Mouse (Mus musculus): Measurements from ENCODE around the gene Hoxa10. TPM values are rescaled to one million over a fixed set of nuclear protein-coding genes. Genes with fewer than 3 reads are reported as not detected.
A peak's percentile ranks its signal among the peaks of the same experiment; 100 is the strongest.

Hoxa10 gene
- polyA plus RNA-seq, 1 experiment, result 34.0 TPM

DNA sequence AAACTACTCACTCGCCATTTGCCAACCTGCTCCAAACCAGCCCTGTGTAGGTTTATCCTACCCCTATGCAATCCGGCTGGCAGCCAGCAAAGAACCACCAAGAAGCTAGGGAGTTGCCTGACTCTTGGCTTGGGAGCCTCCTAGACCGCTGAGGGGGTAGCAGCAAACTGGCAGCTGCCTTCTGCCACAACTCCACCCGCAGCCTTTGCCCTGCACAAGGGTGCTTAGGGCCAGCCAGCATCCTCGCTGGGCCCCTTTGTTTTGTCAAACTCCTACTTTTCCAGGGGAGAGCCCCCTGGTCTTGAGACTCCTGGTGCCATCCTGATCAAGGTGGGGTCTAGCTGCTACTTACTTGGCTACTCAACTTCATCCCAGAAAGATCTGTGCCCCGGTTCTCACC, 56.0 kb downstream of the Hoxa10 start:
- TF ChIP-seq POLR2A (IDR thresholded peaks at IDR 0.05; ENCODE audit: low read depth, low read length) (no peak), CTCF (conservative IDR thresholded peaks at IDR 0.05; ENCODE audit: insufficient read depth, insufficient read length, low read depth, low read length) (no peak)
- no peak overlapping the region for H3K4me3 ChIP-seq (ENCODE audit: insufficient read depth, low read depth, low read length)
- 42% methylated on average over 6 of the region's 6 CpGs for WGBS
- no peaks in the 10 kb centered on the region for H3K27me3 ChIP-seq (replicated peaks; ENCODE audit: control insufficient read depth, insufficient read depth, low read length)
- peaks cover 35% of the 10 kb centered on the region for H3K4me1 ChIP-seq (ENCODE audit: control insufficient read depth, insufficient read depth, low read length)
- no peaks in the 10 kb centered on the region for H3K36me3 ChIP-seq (ENCODE audit: control insufficient read depth, insufficient read depth, low read length)
- DNase-seq, result peak; percentile 47
- no peak overlapping the region for H3K27ac ChIP-seq (ENCODE audit: insufficient read depth, low read depth, low read length)

DNA sequence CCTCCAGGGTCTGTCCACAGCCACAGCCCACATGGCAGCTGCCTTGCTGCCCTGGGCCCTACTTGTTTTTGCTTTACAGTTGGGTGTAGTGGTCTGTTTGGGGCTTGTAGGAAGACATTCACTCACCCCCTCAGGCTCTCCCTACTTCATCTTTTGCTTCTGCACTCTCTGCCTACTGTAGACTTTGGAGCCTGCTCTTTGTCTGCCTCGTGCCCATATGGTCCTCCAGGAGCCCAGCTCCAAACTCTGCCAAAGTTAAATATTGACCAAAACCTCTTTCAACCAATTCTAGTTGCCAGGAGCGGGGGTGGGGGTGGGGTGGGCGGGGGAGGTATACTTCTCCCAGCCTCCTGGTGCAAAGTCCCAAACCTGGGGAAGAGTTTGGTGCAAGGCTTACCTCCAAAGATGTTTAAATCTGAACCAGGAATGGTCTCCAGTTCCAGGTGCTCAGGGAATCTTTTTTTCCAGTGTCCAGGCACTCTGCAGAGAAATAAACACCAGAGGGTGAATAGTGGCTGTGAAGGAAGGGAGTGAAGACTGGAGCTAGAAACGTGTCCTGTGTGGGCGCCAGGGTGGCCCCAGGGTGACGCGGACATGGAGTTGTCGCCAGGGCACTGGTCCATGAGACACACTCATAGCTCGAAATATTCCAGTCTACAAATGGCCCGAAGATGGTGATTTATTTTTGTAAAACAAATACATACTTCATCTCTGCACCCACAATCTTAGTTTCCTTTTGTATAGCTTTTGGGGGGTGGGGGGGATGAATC, 57.2 kb downstream of the Hoxa10 start:
- TF ChIP-seq POLR2A (IDR thresholded peaks at IDR 0.05; ENCODE audit: low read depth, low read length) (no peak), CTCF (conservative IDR thresholded peaks at IDR 0.05; ENCODE audit: insufficient read depth, insufficient read length, low read depth, low read length) (no peak)
- peak overlapping the region; percentile 67 for H3K27ac ChIP-seq (ENCODE audit: insufficient read depth, low read depth, low read length)
- peak; percentile 92 for DNase-seq
- no peak overlapping the region for H3K4me3 ChIP-seq (ENCODE audit: insufficient read depth, low read depth, low read length)
- H3K4me1 ChIP-seq (ENCODE audit: control insufficient read depth, insufficient read depth, low read length), result peaks cover 38% of the 10 kb centered on the region
- H3K36me3 ChIP-seq (ENCODE audit: control insufficient read depth, insufficient read depth, low read length), result no peaks in the 10 kb centered on the region
- no peaks in the 10 kb centered on the region for H3K27me3 ChIP-seq (replicated peaks; ENCODE audit: control insufficient read depth, insufficient read depth, low read length)
- WGBS, result 38% methylated on average over 10 of the region's 10 CpGs

DNA sequence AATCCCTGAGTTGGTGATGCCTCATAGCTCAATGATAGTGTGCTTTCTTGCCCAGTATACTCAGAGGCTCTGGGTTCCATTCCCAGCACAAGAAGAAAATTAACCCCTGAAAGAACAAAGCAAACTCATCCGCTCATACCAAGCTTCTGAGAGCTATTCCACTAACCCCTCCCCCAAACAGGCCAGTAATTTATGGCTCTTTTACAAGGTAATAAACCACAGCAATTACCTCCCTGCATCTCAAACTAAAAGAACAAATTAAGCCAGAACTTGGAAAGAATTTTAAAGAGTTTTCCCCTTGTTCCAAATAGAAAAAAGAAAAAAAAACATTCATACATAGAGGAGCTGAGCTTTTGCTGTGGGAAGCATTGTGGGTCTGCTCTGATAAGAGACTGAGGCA, 57.9 kb downstream of the Hoxa10 start:
- WGBS, result 21% methylated on average over 1 of the region's 1 CpGs
- peaks cover 42% of the 10 kb centered on the region for H3K4me1 ChIP-seq (ENCODE audit: control insufficient read depth, insufficient read depth, low read length)

DNA sequence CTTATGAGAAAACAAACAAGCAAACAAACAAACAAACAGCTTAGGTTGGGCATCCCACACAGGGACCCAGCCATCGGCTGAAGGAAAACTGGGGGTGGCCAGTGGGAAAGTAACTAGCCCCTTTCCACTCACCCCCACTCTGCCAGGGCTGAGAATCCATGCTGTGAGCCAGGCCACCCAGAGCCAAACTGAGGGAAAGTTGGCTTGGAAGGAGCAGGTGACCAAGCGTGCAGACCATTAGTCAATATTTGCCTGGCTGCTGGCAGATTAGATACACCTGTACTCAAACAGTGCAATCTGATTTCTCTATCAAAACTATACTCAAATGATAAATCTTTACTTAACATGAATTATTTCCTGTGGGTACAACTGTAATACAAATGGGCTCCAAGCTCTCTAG, 58.6 kb downstream of the Hoxa10 start:
- H3K4me1 ChIP-seq (ENCODE audit: control insufficient read depth, insufficient read depth, low read length), result peaks cover 44% of the 10 kb centered on the region
- H3K27ac ChIP-seq (ENCODE audit: insufficient read depth, low read depth, low read length), result no peak overlapping the region; the same call in 1 of the 2 replicates

More for the DNA sequence above, 57.9 kb downstream of the Hoxa10 start:
- no peaks in the 10 kb centered on the region for H3K27me3 ChIP-seq (replicated peaks; ENCODE audit: control insufficient read depth, insufficient read depth, low read length)
- H3K4me3 ChIP-seq (ENCODE audit: insufficient read depth, low read depth, low read length), result no peak overlapping the region
- no peak for TF ChIP-seq CTCF (conservative IDR thresholded peaks at IDR 0.05; ENCODE audit: insufficient read depth, insufficient read length, low read depth, low read length)
- TF ChIP-seq POLR2A (IDR thresholded peaks at IDR 0.05; ENCODE audit: low read depth, low read length), result no peak
- H3K27ac ChIP-seq (ENCODE audit: insufficient read depth, low read depth, low read length), result peak overlapping the region; percentile 66
- DNase-seq, result no peak
- H3K36me3 ChIP-seq (ENCODE audit: control insufficient read depth, insufficient read depth, low read length), result no peaks in the 10 kb centered on the region

More for the DNA sequence above, 58.6 kb downstream of the Hoxa10 start:
- DNase-seq, result peak; percentile 77
- WGBS, result 46% methylated on average over 2 of the region's 2 CpGs
- Histone ChIP-seq H3K27me3 (replicated peaks; ENCODE audit: control insufficient read depth, insufficient read depth, low read length) (no peaks in the 10 kb centered on the region), H3K4me3 (ENCODE audit: insufficient read depth, low read depth, low read length) (no peak overlapping the region), H3K36me3 (ENCODE audit: control insufficient read depth, insufficient read depth, low read length) (no peaks in the 10 kb centered on the region)
- TF ChIP-seq CTCF (conservative IDR thresholded peaks at IDR 0.05; ENCODE audit: insufficient read depth, insufficient read length, low read depth, low read length), result no peak
- TF ChIP-seq POLR2A (IDR thresholded peaks at IDR 0.05; ENCODE audit: low read depth, low read length), result no peak

Other genes starting within 250 kb of the Hoxa10 start
- 12.4 and 22.2 TPM in 2 replicates for gene Skap2, start 228.3 kb downstream of the Hoxa10 start, polyA plus RNA-seq (2012; rRNA removed)
- 1.2 and 1.3 TPM in 2 replicates for gene Hoxa1, start 82.5 kb downstream of the Hoxa10 start, polyA plus RNA-seq (2012; rRNA removed)
- 1.3 and 1.6 TPM in 2 replicates for gene Hoxa2, start 76.0 kb downstream of the Hoxa10 start, polyA plus RNA-seq (2012; rRNA removed)
- gene 5730596B20Rik, start 63.4 kb downstream of the Hoxa10 start, polyA plus RNA-seq (2012; rRNA removed), result 0.19 and 0.22 TPM in 2 replicates
- 2.8 TPM in 2 replicates for gene Hoxa4, start 49.1 kb downstream of the Hoxa10 start, polyA plus RNA-seq (2012; rRNA removed)
- 6.9 and 8.1 TPM in 2 replicates for gene Hoxa5, start 36.3 kb downstream of the Hoxa10 start, polyA plus RNA-seq (2012; rRNA removed)
- gene Hoxa6, start 32.1 kb downstream of the Hoxa10 start, polyA plus RNA-seq (2012; rRNA removed), result 2.4 and 3.4 TPM in 2 replicates
- gene Hoxa3, start 27.5 kb downstream of the Hoxa10 start, polyA plus RNA-seq (2012; rRNA removed), result 7.4 and 7.6 TPM in 2 replicates
- gene Gm28308, start 27.5 kb downstream of the Hoxa10 start, polyA plus RNA-seq (2012; rRNA removed), result 0.78 and 2.9 TPM in 2 replicates
- 44.1 and 45.9 TPM in 2 replicates for gene Hoxa7, start 19.0 kb downstream of the Hoxa10 start, polyA plus RNA-seq (2012; rRNA removed)
- 36.0 and 63.1 TPM in 2 replicates for gene Hoxa9, start 9.8 kb downstream of the Hoxa10 start, polyA plus RNA-seq (2012; rRNA removed)
- gene Hoxa11, start 5.0 kb upstream of the Hoxa10 start, polyA plus RNA-seq (2012; rRNA removed), result 3.7 TPM in 2 replicates
- not detected in 2 replicates for gene Hoxa13, start 20.0 kb upstream of the Hoxa10 start, polyA plus RNA-seq (2012; rRNA removed)
- not detected in 2 replicates for gene Evx1, start 72.6 kb upstream of the Hoxa10 start, polyA plus RNA-seq (2012; rRNA removed)